Mouse (Mus musculus): Measurements from ENCODE around the gene Eif4a2.

Eif4a2 gene

GRCm38 (mm10) chr16:23103841-23104240 lies 3.4 kb upstream of the Eif4a2 start:
- DNase-seq (ENCODE audit: low spot score), result no peak

- no peak for DNase-seq (ENCODE audit: low spot score)
These were observed 1.1 kb upstream of the Eif4a2 start for GRCm38 (mm10) chr16:23106121-23106520.

- DNase-seq (ENCODE audit: low spot score), result peak; percentile 87
These were observed 909 bp downstream of the Eif4a2 start for GRCm38 (mm10) chr16:23107946-23108759.

GRCm38 (mm10) chr16:23108943-23109342 lies 1.7 kb downstream of the Eif4a2 start:
- DNase-seq (ENCODE audit: low spot score), result peak; percentile 32

- peak; percentile 26 for DNase-seq (ENCODE audit: low spot score)
These were observed 2.4 kb downstream of the Eif4a2 start for GRCm38 (mm10) chr16:23109350-23110280.

- DNase-seq (ENCODE audit: low spot score), result no peak
These were observed 5.1 kb downstream of the Eif4a2 start for GRCm38 (mm10) chr16:23112348-23112747.

GRCm38 (mm10) chr16:23112861-23113435 lies 5.7 kb downstream of the Eif4a2 start:
- no peak for DNase-seq (ENCODE audit: low spot score)

GRCm38 (mm10) chr16:23113903-23114302 lies 6.7 kb downstream of the Eif4a2 start:
- no peak for DNase-seq (ENCODE audit: low spot score)

- peak; percentile 39 for DNase-seq (ENCODE audit: low spot score)
These were observed 7.3 kb downstream of the Eif4a2 start for GRCm38 (mm10) chr16:23114339-23115171.

GRCm38 (mm10) chr16:23115486-23115885 lies 8.2 kb downstream of the Eif4a2 start:
- DNase-seq (ENCODE audit: low spot score), result no peak

GRCm38 (mm10) chr16:23117173-23117572 lies 9.9 kb downstream of the Eif4a2 start:
- DNase-seq (ENCODE audit: low spot score), result no peak

- DNase-seq (ENCODE audit: low spot score), result no peak
These were observed 15.2 kb downstream of the Eif4a2 start for GRCm38 (mm10) chr16:23122446-23122845.

GRCm38 (mm10) chr16:23123104-23123503 lies 15.9 kb downstream of the Eif4a2 start:
- DNase-seq (ENCODE audit: low spot score), result no peak

- no peak for DNase-seq (ENCODE audit: low spot score)
These were observed 17.2 kb downstream of the Eif4a2 start for GRCm38 (mm10) chr16:23124398-23124797.

GRCm38 (mm10) chr16:23127311-23127672 lies 20.0 kb downstream of the Eif4a2 start:
- DNase-seq (ENCODE audit: low spot score), result no peak

GRCm38 (mm10) chr16:23127673-23128375 lies 20.6 kb downstream of the Eif4a2 start, which contains the start of gene Rfc4:
TSS of gene Rfc4 (minus strand) at chr16:23127737.
- DNase-seq (ENCODE audit: low spot score), result peak; percentile 91

- DNase-seq (ENCODE audit: low spot score), result peak; percentile 41
These were observed 23.1 kb downstream of the Eif4a2 start for GRCm38 (mm10) chr16:23130303-23130702.

GRCm38 (mm10) chr16:23132336-23132735 lies 25.1 kb downstream of the Eif4a2 start:
- no peak for DNase-seq (ENCODE audit: low spot score)

- DNase-seq (ENCODE audit: low spot score), result peak; percentile 84
These were observed 28.3 kb downstream of the Eif4a2 start for GRCm38 (mm10) chr16:23135421-23136149.

GRCm38 (mm10) chr16:23136406-23136970 lies 29.2 kb downstream of the Eif4a2 start:
- DNase-seq (ENCODE audit: low spot score), result peak; percentile 39
